Mouse (Mus musculus): ENCODE measurements around the gene Rdh16f1.
"Not testable (repeated sequence)": the region's sequence is repeated elsewhere in the genome, so short reads cannot be mapped to it uniquely, and the experiment has no call there.

Rdh16f1 gene

GRCm38 (mm10) chr10:127748847-127749612, 10.6 kb upstream of the Rdh16f1 start:
- in situ Hi-C loops (cut with MboI, MseI): no loop called here

- in situ Hi-C loops (cut with MboI, MseI): no loop called here
Measured at GRCm38 (mm10) chr10:127750136-127750777, 9.3 kb upstream of the Rdh16f1 start.

- in situ Hi-C loops (cut with MboI, MseI): no loop called here
Measured at GRCm38 (mm10) chr10:127751548-127751947, 8.0 kb upstream of the Rdh16f1 start, which contains the start of gene Gpr182. TSS of gene Gpr182 (minus strand) at chr10:127751732.

GRCm38 (mm10) chr10:127754566-127755166, 4.9 kb upstream of the Rdh16f1 start:
- in situ Hi-C loops (cut with MboI, MseI): no loop called here

GRCm38 (mm10) chr10:127755246-127755645, 4.3 kb upstream of the Rdh16f1 start:
- in situ Hi-C loops (cut with MboI, MseI): no loop called here

- in situ Hi-C loops (cut with MboI, MseI): no loop called here
Measured at GRCm38 (mm10) chr10:127755770-127756468, 3.7 kb upstream of the Rdh16f1 start.

GRCm38 (mm10) chr10:127762926-127763325, 3.3 kb downstream of the Rdh16f1 start:
- in situ Hi-C loops (cut with MboI, MseI): not testable (repeated sequence)

- in situ Hi-C loops (cut with MboI, MseI): no loop called here
Measured at GRCm38 (mm10) chr10:127763914-127764680, 4.5 kb downstream of the Rdh16f1 start.

GRCm38 (mm10) chr10:127766564-127766963, 7.0 kb downstream of the Rdh16f1 start:
- in situ Hi-C loops (cut with MboI, MseI): no loop called here

- in situ Hi-C loops (cut with MboI, MseI): no loop called here
Measured at GRCm38 (mm10) chr10:127776011-127776410, 16.4 kb downstream of the Rdh16f1 start, which contains the start of gene Rdh9. TSS of gene Rdh9 (plus strand) at chr10:127776386.

GRCm38 (mm10) chr10:127782321-127782720, 22.7 kb downstream of the Rdh16f1 start:
- in situ Hi-C loops (cut with MboI, MseI): not testable (repeated sequence)

- in situ Hi-C loops (cut with MboI, MseI): not testable (repeated sequence)
Measured at GRCm38 (mm10) chr10:127785411-127785810, 25.8 kb downstream of the Rdh16f1 start.

GRCm38 (mm10) chr10:127799295-127799694, 39.7 kb downstream of the Rdh16f1 start:
- in situ Hi-C loops (cut with MboI, MseI): no loop called here

GRCm38 (mm10) chr10:127800891-127801290, 41.3 kb downstream of the Rdh16f1 start, which contains the start of gene Rdh16:
TSS of gene Rdh16 (plus strand) at chr10:127801152.
- in situ Hi-C loops (cut with MboI, MseI): no loop called here

GRCm38 (mm10) chr10:127801612-127802011, 42.0 kb downstream of the Rdh16f1 start:
- in situ Hi-C loops (cut with MboI, MseI): no loop called here

- in situ Hi-C loops (cut with MboI, MseI): no loop called here
Measured at GRCm38 (mm10) chr10:127802236-127802635, 42.6 kb downstream of the Rdh16f1 start.

- in situ Hi-C loops (cut with MboI, MseI): no loop called here
Measured at GRCm38 (mm10) chr10:127804416-127804815, 44.8 kb downstream of the Rdh16f1 start.

GRCm38 (mm10) chr10:127815888-127816287, 56.3 kb downstream of the Rdh16f1 start:
- in situ Hi-C loops (cut with MboI, MseI): no loop called here

GRCm38 (mm10) chr10:127817268-127817910, 57.8 kb downstream of the Rdh16f1 start:
- in situ Hi-C loops (cut with MboI, MseI): not testable (repeated sequence)

- in situ Hi-C loops (cut with MboI, MseI): not testable (repeated sequence)
Measured at GRCm38 (mm10) chr10:127821806-127822205, 62.2 kb downstream of the Rdh16f1 start.

All from regulatory T cell (primary cell).